Mouse (Mus musculus): ENCODE results near the gene Sstr4. TPM values are rescaled to one million over a fixed set of nuclear protein-coding genes. Genes with fewer than 3 reads are reported as not detected.

Gene Sstr4
- polyA plus RNA-seq (2012; rRNA removed): 4.0 and 4.2 TPM in 2 replicates

GRCm38 (mm10) chr2:148395131-148396051 lies at the start of gene Sstr4:
TSS of gene Sstr4 (plus strand) at chr2:148395344.

DNA sequence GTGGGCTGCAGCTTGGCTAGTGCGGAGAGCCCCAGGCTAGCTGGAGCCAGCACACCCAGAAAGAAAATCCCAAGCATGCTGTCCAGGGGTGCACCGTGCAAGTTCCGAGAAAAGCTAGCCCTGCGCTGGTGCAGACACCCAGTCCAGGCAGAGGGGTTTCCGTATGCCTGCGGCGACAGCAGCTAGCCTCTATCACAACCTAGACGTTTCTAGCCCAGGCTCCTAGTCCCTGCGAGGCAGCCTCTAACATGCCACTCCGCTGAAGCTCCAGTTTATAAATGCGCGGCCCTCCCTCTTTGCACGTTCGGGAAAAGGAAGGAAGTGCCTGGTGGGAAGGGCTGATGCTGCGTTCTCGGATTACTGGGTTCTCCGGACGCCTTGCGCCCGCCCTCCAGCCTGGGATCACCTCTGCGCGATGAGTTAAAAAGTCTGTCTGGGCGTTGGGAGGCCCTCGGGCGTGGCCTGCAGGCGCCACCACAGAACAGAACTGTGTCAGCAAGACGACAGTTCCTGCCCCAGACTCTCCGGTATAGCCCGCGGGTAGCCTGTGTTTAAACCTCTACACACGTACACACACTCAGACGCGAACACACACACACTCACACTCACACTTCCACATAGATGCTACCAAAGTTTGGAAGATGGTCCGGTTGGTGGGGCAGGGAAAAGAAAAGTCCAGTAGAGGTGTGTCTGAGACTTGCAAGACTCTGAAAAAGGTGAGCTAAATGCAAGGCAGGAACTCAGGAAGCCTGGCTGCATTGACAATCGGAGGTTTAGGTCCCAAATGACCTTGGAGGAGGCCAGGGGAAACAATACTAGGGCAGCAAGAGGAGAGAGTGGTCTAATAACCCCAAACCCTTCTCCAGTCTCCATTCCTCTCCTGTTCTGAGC lies 13.0 kb downstream of the Sstr4 start, which contains the start of gene Thbd:
TSS of gene Thbd (minus strand) at position 319 of the 891 bp plus-strand sequence.

GRCm38 (mm10) chr2:148443249-148443958 lies 48.3 kb downstream of the Sstr4 start, which contains the start of gene Cd93:
TSS of gene Cd93 (minus strand) at chr2:148443563.

Other genes starting within 250 kb of the Sstr4 start
- gene Thbd, start 12.8 kb downstream of the Sstr4 start, polyA plus RNA-seq (2012; rRNA removed): 8.5 and 9.1 TPM in 2 replicates
- 7.2 and 7.4 TPM in 2 replicates for gene Cd93, start 48.2 kb downstream of the Sstr4 start, polyA plus RNA-seq (2012; rRNA removed)

Measured in central nervous system, embryonic 18 days (tissue).